16 mouse cellular contexts compared by ENCODE assay signal in genomic region chr13:112194991-112195390, GRCm38 (mm10).
"Had no signal": no experiment of that assay in that cellular context is flagged by ENCODE, and none has a peak within 500 bp of the region (broad histone marks: within the 10 kb centered on the region; RNA-seq: fewer than 3 reads in every experiment).

No protein-coding gene starts in this region.

- H3K9ac ChIP-seq: neural tube, embryonic 13.5 days; neural tube, embryonic 15.5 days; stomach, embryonic 15.5 days had no signal

- H3K36me3 ChIP-seq: neural tube, embryonic 13.5 days; neural tube, embryonic 15.5 days; stomach, embryonic 15.5 days had no signal

- H3K9me3 ChIP-seq: neural tube, embryonic 13.5 days; neural tube, embryonic 15.5 days; stomach, embryonic 15.5 days had no signal

- H3K27ac ChIP-seq: neural tube, embryonic 13.5 days; neural tube, embryonic 15.5 days; stomach, embryonic 15.5 days; stomach, postnatal 0 days had no signal

- H3K27me3 ChIP-seq: neural tube, embryonic 13.5 days; neural tube, embryonic 15.5 days; stomach, embryonic 15.5 days had no signal

- H3K4me2 ChIP-seq: neural tube, embryonic 13.5 days; neural tube, embryonic 15.5 days; stomach, embryonic 15.5 days had no signal

- DNase-seq: retina, postnatal 1 day; right cerebral cortex, adult 18-20 months; right cerebral cortex, postnatal 14 days; right cerebral cortex, postnatal 25 days; right cerebral cortex, postnatal 4 days; spleen, adult 18-20 months; thymus, adult 18-20 months; thymus, adult 2 months; thymus, postnatal 14 days; thymus, postnatal 25 days; thymus, postnatal 36 days; thymus, postnatal 4 days had no signal

- H3K4me3 ChIP-seq: neural tube, embryonic 13.5 days; neural tube, embryonic 15.5 days; stomach, embryonic 15.5 days had no signal
